1 mouse cellular context compared by ENCODE assay signal in the genomic region with DNA sequence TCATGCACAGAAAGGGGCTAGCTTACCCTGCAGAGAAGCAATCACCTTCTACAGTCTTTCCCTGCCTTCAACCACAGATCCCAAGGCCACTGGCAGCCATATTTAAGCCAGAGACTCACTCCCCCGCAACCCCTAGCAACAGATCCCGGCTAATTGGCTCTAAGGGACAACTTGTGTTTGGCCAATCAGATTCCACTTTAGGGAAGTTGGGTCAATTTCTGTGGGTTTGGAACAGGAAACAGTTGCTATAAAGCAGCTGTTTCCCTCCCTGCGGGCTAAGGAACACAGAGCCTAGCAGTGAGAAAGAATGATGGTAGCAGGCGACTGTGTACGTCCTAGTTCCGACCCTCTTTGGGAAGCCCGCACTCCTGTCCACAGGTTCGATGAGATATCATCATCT.
TF ChIP-seq lines count a peak whose summit lies in the region.

No protein-coding gene starts in this region.

TF ChIP-seq in MEL, 35 proteins besides CTCF, POLR2A, EP300 and RAD21:
- no peak for TF ChIP-seq MYC (IDR thresholded peaks at IDR 0.05; ENCODE audit: low read depth, low read length)
- TF ChIP-seq MAZ (IDR thresholded peaks at IDR 0.05; ENCODE audit: low read depth, low read length), result no peak
- TF ChIP-seq POLR2AphosphoS2 (IDR thresholded peaks at IDR 0.05; ENCODE audit: low read length), result no peak
- TF ChIP-seq ETS1 (IDR thresholded peaks at IDR 0.05; ENCODE audit: low read depth, low read length), result no peak
- no peak for TF ChIP-seq HCFC1 (IDR thresholded peaks at IDR 0.05; ENCODE audit: low read depth, low read length)
- TF ChIP-seq TAL1 (IDR thresholded peaks at IDR 0.05; ENCODE audit: low read length), result no peak
- TF ChIP-seq CHD1 (IDR thresholded peaks at IDR 0.05; ENCODE audit: low read depth, low read length), result no peak
